Mouse (Mus musculus) C2C12 (cell line): ENCODE data around the gene Pex12.

ENCODE experiments used
- CTCF ChIP-seq: IDR thresholded peaks from one replicate; pipeline ENCODE4 v1.5.1; 2011; ENCODE audit not compliant: control insufficient read depth, insufficient read depth, insufficient read length
- MAX ChIP-seq: IDR thresholded peaks from one replicate; pipeline ENCODE4 v1.6.1; 2011; ENCODE audit warnings: mild to moderate bottlenecking, control low read depth
- MYOD1 ChIP-seq: IDR thresholded peaks from one replicate; pipeline ENCODE4 v1.6.1; 2011; ENCODE audit warnings: low read depth; ENCODE audit not compliant: control insufficient read depth, insufficient read length
- USF1 ChIP-seq: IDR thresholded peaks from one replicate; pipeline ENCODE4 v1.6.1; 2011; ENCODE audit warnings: low read depth, mild to moderate bottlenecking, control low read depth, moderate library complexity

GRCm38 (mm10) chr11:83299724-83300123, 2.7 kb downstream of the Pex12 start:
- TF ChIP-seq CTCF (no peak), MAX (no peak), USF1 (no peak), MYOD1 (no peak)
